Mouse (Mus musculus) erythroblast, embryonic 14.5 days (primary cell): Measurements from ENCODE around the gene Plcb3. TPM values are rescaled to one million over a fixed set of nuclear protein-coding genes. Genes with fewer than 3 reads are reported as not detected.

ENCODE experiments used
- H3K27me3 ChIP-seq: 2 replicates; pipeline ENCODE4 v1.6.1; 2012; ENCODE audit warnings: inconsistent platforms; ENCODE audit not compliant: control insufficient read depth
- H3K36me3 ChIP-seq: 2 replicates; pipeline ENCODE4 v1.6.1; 2012; ENCODE audit warnings: mild to moderate bottlenecking, inconsistent platforms; ENCODE audit not compliant: control insufficient read depth
- H3K4me1 ChIP-seq: 2 replicates; pipeline ENCODE4 v1.6.1; 2012; ENCODE audit warnings: inconsistent platforms; ENCODE audit not compliant: control insufficient read depth
- H3K4me3 ChIP-seq: replicated peaks from 2 replicates; pipeline ENCODE3; 2012; ENCODE audit warnings: moderate library complexity, mild to moderate bottlenecking, inconsistent platforms
- H3K9me3 ChIP-seq: 2 replicates; pipeline ENCODE4 v1.6.1; 2012; ENCODE audit warnings: low read length, inconsistent platforms, mixed read lengths; ENCODE audit not compliant: control insufficient read depth
- GATA1 ChIP-seq: IDR thresholded peaks from 2 replicates; pipeline ENCODE4 v1.6.1; 2012; ENCODE audit warnings: low read length, inconsistent platforms, mixed read lengths
- TAL1 ChIP-seq: IDR thresholded peaks from 3 replicates; pipeline ENCODE4 v1.6.1; 2012; ENCODE audit warnings: low read length, inconsistent platforms, mixed read lengths
- polyA plus RNA-seq: library from polyadenylated mRNA; stranded (reverse); fragments of >175 nt; gene quantifications from 2 replicates; pipeline ENCODE4 v1.2.3, GENCODE M21; 2012

Gene Plcb3
- polyA plus RNA-seq, 1 experiment: 0.22 TPM

GRCm38 (mm10) chr19:6904846-6905245 lies 71.4 kb downstream of the Plcb3 start:
- TF ChIP-seq TAL1: no peak
- H3K9me3 ChIP-seq: peaks cover 10% of the 10 kb centered on the region
- H3K36me3 ChIP-seq: peaks cover 27% of the 10 kb centered on the region
- no peak overlapping the region for H3K4me3 ChIP-seq
- H3K27me3 ChIP-seq: no peaks in the 10 kb centered on the region; the same call in 1 of the 2 replicates
- H3K4me1 ChIP-seq: peaks cover 24% of the 10 kb centered on the region

GRCm38 (mm10) chr19:6903031-6903430 lies 73.2 kb downstream of the Plcb3 start:
- TF ChIP-seq GATA1 (no peak), TAL1 (no peak)
- Histone ChIP-seq H3K4me1 (peaks cover 9% of the 10 kb centered on the region), H3K4me3 (no peak overlapping the region), H3K9me3 (peaks cover 14% of the 10 kb centered on the region), H3K36me3 (peaks cover 27% of the 10 kb centered on the region), H3K27me3 (no peaks in the 10 kb centered on the region; the same call in none of the 2 replicates)

Other genes with a start within 250 kb of the Plcb3 start
- 0.39 and 0.46 TPM in 2 replicates for gene Rps6ka4, start 135.8 kb downstream of the Plcb3 start, polyA plus RNA-seq
- 0.25 and 0.27 TPM in 2 replicates for gene Ccdc88b, start 118.3 kb downstream of the Plcb3 start, polyA plus RNA-seq
- gene Trmt112, start 66.8 kb downstream of the Plcb3 start, polyA plus RNA-seq: 7.6 and 8.3 TPM in 2 replicates
- gene Prdx5, start 66.4 kb downstream of the Plcb3 start, polyA plus RNA-seq: 3.8 and 4.5 TPM in 2 replicates
- 0.51 and 0.55 TPM in 2 replicates for gene Esrra, start 54.7 kb downstream of the Plcb3 start, polyA plus RNA-seq
- not detected in 2 replicates for gene Catsperz, start 51.1 kb downstream of the Plcb3 start, polyA plus RNA-seq
- not detected in 2 replicates for gene Kcnk4, start 42.0 kb downstream of the Plcb3 start, polyA plus RNA-seq
- 4.3 and 6.1 TPM in 2 replicates for gene Bad, start 34.6 kb downstream of the Plcb3 start, polyA plus RNA-seq
- gene Gpr137, start 34.0 kb downstream of the Plcb3 start, polyA plus RNA-seq: 1.5 and 2.0 TPM in 2 replicates
- 15.6 and 17.4 TPM in 2 replicates for gene Ppp1r14b, start 1.5 kb downstream of the Plcb3 start, polyA plus RNA-seq
- gene Fkbp2, start 4.0 kb upstream of the Plcb3 start, polyA plus RNA-seq: 24.5 and 29.1 TPM in 2 replicates
- 2.3 and 2.7 TPM in 2 replicates for gene Vegfb, start 11.2 kb upstream of the Plcb3 start, polyA plus RNA-seq
- 3.8 and 5.5 TPM in 2 replicates for gene Dnajc4, start 16.1 kb upstream of the Plcb3 start, polyA plus RNA-seq
- gene Nudt22, start 19.6 kb upstream of the Plcb3 start, polyA plus RNA-seq: 1.1 and 1.8 TPM in 2 replicates
- gene Trpt1, start 19.7 kb upstream of the Plcb3 start, polyA plus RNA-seq: 0.10 and 0.16 TPM in 2 replicates
- 48.3 and 49.3 TPM in 2 replicates for gene Fermt3, start 43.0 kb upstream of the Plcb3 start, polyA plus RNA-seq
- 9.2 and 15.0 TPM in 2 replicates for gene Stip1, start 63.5 kb upstream of the Plcb3 start, polyA plus RNA-seq
- gene Macrod1, start 80.3 kb upstream of the Plcb3 start, polyA plus RNA-seq: 1.3 and 2.0 TPM in 2 replicates
- 0.01 TPM in 1 of 2 replicates, not detected in the other for gene Flrt1, start 129.3 kb upstream of the Plcb3 start, polyA plus RNA-seq
- 9.4 and 10.1 TPM in 2 replicates for gene Otub1, start 229.8 kb upstream of the Plcb3 start, polyA plus RNA-seq
- 63.8 and 69.1 TPM in 2 replicates for gene Cox8a, start 241.1 kb upstream of the Plcb3 start, polyA plus RNA-seq